Mouse (Mus musculus) cerebellum, adult 2 months (tissue): ENCODE data around the gene Dgke. TPM values are rescaled to one million over a fixed set of nuclear protein-coding genes. Genes with fewer than 3 reads are reported as not detected.

Experiments
- DNase-seq, 2 experiments: peaks; one replicate each; pipeline ENCODE4 v3.0.0; 2021
- H3K27ac ChIP-seq: fragments of 200-500 bp; 2 replicates; pipeline ENCODE4 v1.5.1; 2012; ENCODE audit warnings: low read length, control low read depth, inconsistent platforms; ENCODE audit not compliant: insufficient read depth
- H3K27me3 ChIP-seq: fragments of 200-500 bp; 2 replicates; pipeline ENCODE4 v1.6.1; 2012; ENCODE audit warnings: inconsistent platforms, mild to moderate bottlenecking, low read length, moderate library complexity; ENCODE audit not compliant: control insufficient read depth, insufficient read depth
- H3K4me1 ChIP-seq: fragments of 200-500 bp; 2 replicates; pipeline ENCODE4 v1.6.1; 2011; ENCODE audit warnings: low read length; ENCODE audit not compliant: control insufficient read depth, insufficient read depth
- H3K4me3 ChIP-seq: fragments of 200-500 bp; replicated peaks from 2 replicates; pipeline ENCODE3; 2011; ENCODE audit warnings: mild to moderate bottlenecking, low read depth, low read length, control low read depth; ENCODE audit not compliant: insufficient read depth
- CTCF ChIP-seq: fragments of 200-500 bp; IDR thresholded peaks from 2 replicates; pipeline ENCODE4 v1.5.1; 2011; ENCODE audit warnings: low read depth, mild to moderate bottlenecking, control low read depth, low read length, moderate library complexity, borderline replicate concordance; ENCODE audit not compliant: insufficient read depth
- POLR2A ChIP-seq: fragments of 200-500 bp; IDR thresholded peaks from 2 replicates; pipeline ENCODE4 v1.6.1; 2011; ENCODE audit warnings: low read length, control low read depth, borderline replicate concordance; ENCODE audit not compliant: insufficient read depth
- WGBS: fragments of 180-500 bp; shearing (Covaris S2); methylation state at CpG from one replicate; pipeline ENCODE4 v1.1.7; 2018; 5-methylcytosine and 5-hydroxymethylcytosine counted together
- polyA plus RNA-seq: library from polyadenylated mRNA; depleted of rRNA; stranded (reverse); fragments of >200 nt; gene quantifications from 2 replicates; pipeline ENCODE4 v1.2.3, GENCODE M21; 2012

The Dgke gene
- polyA plus RNA-seq, 1 experiment = 34.0 TPM

DNA sequence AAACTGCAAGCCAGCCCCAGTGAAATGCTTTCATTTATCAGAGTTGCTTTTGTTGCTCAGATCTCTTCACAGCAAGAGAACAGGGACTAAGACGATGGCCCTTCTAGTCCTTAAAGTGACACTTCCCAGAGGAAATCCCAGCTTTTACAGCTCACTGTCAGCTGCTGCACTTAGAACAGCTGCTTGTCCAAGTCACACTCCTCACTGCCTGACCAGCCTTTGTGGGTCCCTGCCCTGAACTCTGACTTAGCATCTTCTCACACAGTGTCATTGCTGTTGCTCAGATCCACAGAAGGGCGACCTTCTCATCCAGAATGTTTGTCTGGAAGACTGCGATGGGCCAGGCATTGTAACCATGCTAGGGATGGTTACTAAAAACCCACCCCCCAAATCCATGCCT is 41.0 kb downstream of the Dgke start:
- TF ChIP-seq CTCF (no peak), POLR2A (no peak)
- no peaks in the 10 kb centered on the region for H3K27me3 ChIP-seq
- H3K27ac ChIP-seq = no peak overlapping the region
- H3K4me3 ChIP-seq = no peak overlapping the region
- no peak for DNase-seq
- H3K4me1 ChIP-seq = no peaks in the 10 kb centered on the region
- WGBS = 84% methylated on average over 3 of the region's 3 CpGs

GRCm38 (mm10) chr11:89024181-89024881 is 42.3 kb downstream of the Dgke start:
- H3K27me3 ChIP-seq = no peaks in the 10 kb centered on the region
- no peak overlapping the region for H3K27ac ChIP-seq
- no peaks in the 10 kb centered on the region for H3K4me1 ChIP-seq
- DNase-seq = peak; percentile 44 to 56
- 36% methylated on average over 11 of the region's 11 CpGs for WGBS
- TF ChIP-seq CTCF = no peak
- TF ChIP-seq POLR2A = no peak
- no peak overlapping the region for H3K4me3 ChIP-seq

DNA sequence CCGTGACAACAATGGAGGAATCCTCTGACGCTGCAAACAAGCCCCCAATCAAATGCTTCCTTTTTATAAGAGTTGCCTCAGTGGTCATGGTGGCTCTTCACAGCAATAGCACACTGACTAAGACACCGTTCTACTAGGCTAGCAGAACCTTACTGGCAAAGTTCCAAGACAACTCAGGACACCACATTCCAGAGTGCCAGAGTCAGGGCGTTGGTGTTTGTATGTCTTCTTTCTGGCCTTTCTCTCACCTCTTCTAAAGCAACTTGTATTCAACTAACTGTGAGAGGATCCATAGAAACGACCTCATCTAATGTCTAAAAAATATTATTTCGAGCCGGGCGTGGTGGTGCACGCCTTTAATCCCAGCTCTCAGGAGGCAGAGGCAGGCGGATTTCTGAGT is 43.2 kb downstream of the Dgke start:
- no peaks in the 10 kb centered on the region for H3K27me3 ChIP-seq
- WGBS = 69% methylated on average over 10 of the region's 10 CpGs
- H3K27ac ChIP-seq = no peak overlapping the region
- no peak overlapping the region for H3K4me3 ChIP-seq
- no peak for DNase-seq
- TF ChIP-seq POLR2A = no peak
- no peak for TF ChIP-seq CTCF
- H3K4me1 ChIP-seq = no peaks in the 10 kb centered on the region

- DNase-seq = no peak
- no peak for TF ChIP-seq CTCF
- no peak for TF ChIP-seq POLR2A
- H3K4me3 ChIP-seq = no peak overlapping the region
- WGBS = 74% methylated on average over 8 of the region's 8 CpGs
- no peaks in the 10 kb centered on the region for H3K4me1 ChIP-seq
- no peaks in the 10 kb centered on the region for H3K27me3 ChIP-seq
- no peak overlapping the region for H3K27ac ChIP-seq
These were observed 44.4 kb downstream of the Dgke start for GRCm38 (mm10) chr11:89022120-89022731.

- WGBS = 45% methylated on average over 7 of the region's 7 CpGs
- TF ChIP-seq CTCF = no peak
- TF ChIP-seq POLR2A = no peak
- H3K4me3 ChIP-seq = no peak overlapping the region
- H3K4me1 ChIP-seq = no peaks in the 10 kb centered on the region
- H3K27me3 ChIP-seq = no peaks in the 10 kb centered on the region
- H3K27ac ChIP-seq = no peak overlapping the region
- no peak for DNase-seq
These were observed 45.0 kb downstream of the Dgke start for GRCm38 (mm10) chr11:89021687-89022086.

DNA sequence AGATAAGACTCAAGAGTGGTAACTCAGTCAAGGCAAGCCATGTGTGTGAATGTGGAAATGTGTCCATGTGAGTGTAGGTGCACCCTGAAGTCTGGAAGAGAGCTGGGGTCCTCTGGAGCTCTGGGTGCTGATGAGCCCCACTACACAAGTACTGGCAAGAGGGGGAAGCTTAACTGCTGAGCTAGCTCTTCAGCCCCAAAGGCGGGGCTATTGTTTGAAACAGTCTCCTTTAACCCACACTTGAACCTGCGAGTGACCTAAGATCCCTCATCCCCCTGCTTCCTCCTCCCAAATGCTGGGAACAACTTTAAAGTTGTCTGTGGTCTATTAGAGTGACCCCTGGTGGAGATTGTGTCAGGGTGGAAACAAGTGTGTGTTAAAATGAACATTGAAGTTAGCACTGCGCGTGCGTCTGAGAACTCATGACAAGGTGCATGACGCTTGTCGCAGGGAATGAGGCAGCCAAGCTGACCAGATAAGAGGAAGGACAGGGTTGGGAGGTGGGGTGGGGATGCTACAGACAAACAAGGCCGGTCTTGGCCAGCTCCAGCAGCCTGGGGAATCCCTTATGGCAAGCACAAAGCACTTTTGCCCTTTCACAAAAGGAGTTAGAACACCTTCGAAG is 45.9 kb downstream of the Dgke start:
- 72% methylated on average over 9 of the region's 9 CpGs for WGBS
- Histone ChIP-seq H3K4me1 (no peaks in the 10 kb centered on the region), H3K27me3 (no peaks in the 10 kb centered on the region), H3K27ac (no peak overlapping the region), H3K4me3 (no peak overlapping the region)
- TF ChIP-seq POLR2A (no peak), CTCF (no peak)
- no peak for DNase-seq

DNA sequence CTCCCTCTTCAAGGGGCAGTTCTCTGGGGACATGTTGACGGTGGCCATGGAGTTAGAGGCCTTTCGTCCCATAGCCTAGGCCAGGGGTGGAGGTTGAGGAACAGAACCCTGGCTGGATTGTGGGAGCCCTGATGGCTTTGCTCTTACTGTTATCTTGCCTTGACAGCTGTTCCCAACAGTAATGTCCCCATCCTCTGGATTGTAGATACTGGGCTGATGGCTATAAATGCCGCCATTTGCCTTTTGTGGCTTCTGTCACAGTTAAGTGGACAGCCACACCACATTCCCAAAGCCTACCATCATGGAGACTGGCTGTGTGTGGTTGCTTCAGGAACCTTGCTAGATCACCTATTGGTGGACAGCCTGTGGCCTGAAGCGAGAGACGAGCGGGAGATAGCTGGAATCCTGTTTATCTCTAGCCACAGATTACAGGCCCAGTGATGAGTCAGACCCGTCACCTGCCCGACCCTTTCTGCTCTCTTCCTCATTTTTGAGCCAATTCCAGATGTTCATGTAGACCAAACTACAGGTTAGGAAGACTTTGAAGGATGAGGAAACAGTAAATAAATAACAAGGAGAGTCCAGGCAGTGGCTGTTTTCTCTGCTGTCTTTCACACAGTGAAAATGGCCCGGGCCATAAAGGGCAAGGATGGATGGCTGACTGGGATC is 49.0 kb downstream of the Dgke start:
- no peak for DNase-seq
- 92% methylated on average over 9 of the region's 9 CpGs for WGBS
- no peak overlapping the region for H3K4me3 ChIP-seq
- H3K27ac ChIP-seq = no peak overlapping the region
- no peaks in the 10 kb centered on the region for H3K4me1 ChIP-seq
- TF ChIP-seq CTCF = no peak
- no peak for TF ChIP-seq POLR2A
- no peaks in the 10 kb centered on the region for H3K27me3 ChIP-seq
